Mouse (Mus musculus): ENCODE measurements around the gene Gsto2. TPM values are rescaled to one million over a fixed set of nuclear protein-coding genes. Genes with fewer than 3 reads are reported as not detected.

Gene Gsto2
- total RNA-seq, 2 experiments from 2014 or later = 2.0 to 2.6 TPM

GRCm38 (mm10) chr19:47919966-47920375 is 54.6 kb downstream of the Gsto2 start:
- DNase-seq = peak; percentile 84 to 85

- no peak for DNase-seq
These were observed 60.5 kb downstream of the Gsto2 start for GRCm38 (mm10) chr19:47925819-47926218.

GRCm38 (mm10) chr19:47927032-47927431 is 61.7 kb downstream of the Gsto2 start:
- no peak for DNase-seq

GRCm38 (mm10) chr19:47929043-47929442 is 63.7 kb downstream of the Gsto2 start:
- DNase-seq = no peak

- DNase-seq = peak; percentile 48 to 59
These were observed 66.8 kb downstream of the Gsto2 start for GRCm38 (mm10) chr19:47931982-47932638.

- DNase-seq = no peak
These were observed 68.8 kb downstream of the Gsto2 start for GRCm38 (mm10) chr19:47934146-47934545.

GRCm38 (mm10) chr19:47934636-47935238 is 69.4 kb downstream of the Gsto2 start:
- DNase-seq = no peak

- no peak for DNase-seq
These were observed 70.2 kb downstream of the Gsto2 start for GRCm38 (mm10) chr19:47935530-47935929.

Small RNA genes lying within 50 kb of the gene (microRNA-seq; reads per million reads assigned to microRNA genes)
- gene Gm22240 = 0.27 to 1.9 reads per million in 2 experiments

Other genes starting within 250 kb of the Gsto2 start
- under 1 TPM in 1 of 2 experiments, not detected in 1; 0.13 TPM for gene Col17a1, start 173.4 kb upstream of the Gsto2 start, total RNA-seq (2021)
- gene Sfr1, start 133.9 kb upstream of the Gsto2 start, total RNA-seq (2021) = 10 to 100 TPM; 66.0 to 71.0 TPM
- 100 to 1,000 TPM; 207 to 211 TPM for gene Gsto1, start 10.6 kb upstream of the Gsto2 start, total RNA-seq (2021)
- gene Cfap43, start 53.8 kb downstream of the Gsto2 start, total RNA-seq (2021) = 1 to 10 TPM in 1 of 2 experiments, not detected in 1; 1.1 TPM
- 1 to 10 TPM; 8.9 to 9.2 TPM for gene Itprip, start 53.8 kb downstream of the Gsto2 start, total RNA-seq (2021)
- 1 to 10 TPM; 2.0 to 2.6 TPM for gene Cfap58, start 72.1 kb downstream of the Gsto2 start, total RNA-seq (2021)